Mouse (Mus musculus): Measurements from ENCODE around the gene Ldb2. TPM values are rescaled to one million over a fixed set of nuclear protein-coding genes. Genes with fewer than 3 reads are reported as not detected.
A peak's percentile ranks its signal among the peaks of the same experiment; 100 is the strongest.

Gene Ldb2
- polyA plus RNA-seq, 1 experiment, result not detected

GRCm38 (mm10) chr5:44759178-44759577, 40.3 kb downstream of the Ldb2 start:
- Histone ChIP-seq H3K27me3 (ENCODE audit: control insufficient read depth, insufficient read depth, low read length, poor library complexity, severe bottlenecking) (no peaks in the 10 kb centered on the region), H3K27ac (ENCODE audit: insufficient read depth, low read length) (no peak overlapping the region), H3K36me3 (ENCODE audit: control insufficient read depth, insufficient read depth, low read length, poor library complexity, severe bottlenecking) (no peaks in the 10 kb centered on the region), H3K9ac (ENCODE audit: low read depth, poor library complexity, severe bottlenecking) (no peak overlapping the region), H3K4me3 (ENCODE audit: low read depth, low read length) (no peak overlapping the region), H3K4me1 (ENCODE audit: control insufficient read depth, insufficient read depth, low read length) (no peaks in the 10 kb centered on the region), H3K9me3 (replicated peaks; ENCODE audit: control insufficient read depth, insufficient read depth, low read length, poor library complexity, severe bottlenecking) (no peaks in the 10 kb centered on the region)
- TF ChIP-seq POLR2A (IDR thresholded peaks at IDR 0.05; ENCODE audit: insufficient read depth, low read length) (no peak), CTCF (IDR thresholded peaks at IDR 0.05; ENCODE audit: low read depth, low read length) (no peak), EP300 (IDR thresholded peaks at IDR 0.05; ENCODE audit: insufficient read depth, low read depth, low read length) (no peak)

- Histone ChIP-seq H3K27me3 (ENCODE audit: control insufficient read depth, insufficient read depth, low read length, poor library complexity, severe bottlenecking) (no peaks in the 10 kb centered on the region), H3K9ac (ENCODE audit: low read depth, poor library complexity, severe bottlenecking) (no peak overlapping the region), H3K4me3 (ENCODE audit: low read depth, low read length) (no peak overlapping the region), H3K4me1 (ENCODE audit: control insufficient read depth, insufficient read depth, low read length) (peaks cover 2% of the 10 kb centered on the region), H3K36me3 (ENCODE audit: control insufficient read depth, insufficient read depth, low read length, poor library complexity, severe bottlenecking) (no peaks in the 10 kb centered on the region), H3K9me3 (replicated peaks; ENCODE audit: control insufficient read depth, insufficient read depth, low read length, poor library complexity, severe bottlenecking) (no peaks in the 10 kb centered on the region), H3K27ac (ENCODE audit: insufficient read depth, low read length) (peak overlapping the region; percentile 89)
- TF ChIP-seq CTCF (IDR thresholded peaks at IDR 0.05; ENCODE audit: low read depth, low read length), result no peak
- TF ChIP-seq POLR2A (IDR thresholded peaks at IDR 0.05; ENCODE audit: insufficient read depth, low read length), result no peak
- TF ChIP-seq EP300 (IDR thresholded peaks at IDR 0.05; ENCODE audit: insufficient read depth, low read depth, low read length), result no peak
These were observed 45.1 kb downstream of the Ldb2 start for GRCm38 (mm10) chr5:44754156-44754910.

- no peak for TF ChIP-seq POLR2A (IDR thresholded peaks at IDR 0.05; ENCODE audit: insufficient read depth, low read length)
- TF ChIP-seq CTCF (IDR thresholded peaks at IDR 0.05; ENCODE audit: low read depth, low read length), result no peak
- no peak for TF ChIP-seq EP300 (IDR thresholded peaks at IDR 0.05; ENCODE audit: insufficient read depth, low read depth, low read length)
- Histone ChIP-seq H3K9me3 (replicated peaks; ENCODE audit: control insufficient read depth, insufficient read depth, low read length, poor library complexity, severe bottlenecking) (no peaks in the 10 kb centered on the region), H3K27ac (ENCODE audit: insufficient read depth, low read length) (no peak overlapping the region), H3K4me3 (ENCODE audit: low read depth, low read length) (no peak overlapping the region), H3K9ac (ENCODE audit: low read depth, poor library complexity, severe bottlenecking) (no peak overlapping the region), H3K27me3 (ENCODE audit: control insufficient read depth, insufficient read depth, low read length, poor library complexity, severe bottlenecking) (no peaks in the 10 kb centered on the region), H3K36me3 (ENCODE audit: control insufficient read depth, insufficient read depth, low read length, poor library complexity, severe bottlenecking) (no peaks in the 10 kb centered on the region), H3K4me1 (ENCODE audit: control insufficient read depth, insufficient read depth, low read length) (no peaks in the 10 kb centered on the region)
These were observed 53.8 kb downstream of the Ldb2 start for GRCm38 (mm10) chr5:44745706-44746105.

- TF ChIP-seq EP300 (IDR thresholded peaks at IDR 0.05; ENCODE audit: insufficient read depth, low read depth, low read length) (no peak), CTCF (IDR thresholded peaks at IDR 0.05; ENCODE audit: low read depth, low read length) (no peak)
- H3K36me3 ChIP-seq (ENCODE audit: control insufficient read depth, insufficient read depth, low read length, poor library complexity, severe bottlenecking), result no peaks in the 10 kb centered on the region
- no peaks in the 10 kb centered on the region for H3K27me3 ChIP-seq (ENCODE audit: control insufficient read depth, insufficient read depth, low read length, poor library complexity, severe bottlenecking)
- H3K9ac ChIP-seq (ENCODE audit: low read depth, poor library complexity, severe bottlenecking), result no peak overlapping the region
- H3K27ac ChIP-seq (ENCODE audit: insufficient read depth, low read length), result no peak overlapping the region
- no peaks in the 10 kb centered on the region for H3K4me1 ChIP-seq (ENCODE audit: control insufficient read depth, insufficient read depth, low read length)
- no peaks in the 10 kb centered on the region for H3K9me3 ChIP-seq (replicated peaks; ENCODE audit: control insufficient read depth, insufficient read depth, low read length, poor library complexity, severe bottlenecking)
- H3K4me3 ChIP-seq (ENCODE audit: low read depth, low read length), result no peak overlapping the region
These were observed 63.1 kb downstream of the Ldb2 start for GRCm38 (mm10) chr5:44736366-44736765.

GRCm38 (mm10) chr5:44734131-44734723, 65.3 kb downstream of the Ldb2 start:
- no peak overlapping the region for H3K9ac ChIP-seq (ENCODE audit: low read depth, poor library complexity, severe bottlenecking)
- H3K36me3 ChIP-seq (ENCODE audit: control insufficient read depth, insufficient read depth, low read length, poor library complexity, severe bottlenecking), result no peaks in the 10 kb centered on the region
- H3K4me1 ChIP-seq (ENCODE audit: control insufficient read depth, insufficient read depth, low read length), result no peaks in the 10 kb centered on the region
- TF ChIP-seq EP300 (IDR thresholded peaks at IDR 0.05; ENCODE audit: insufficient read depth, low read depth, low read length), result no peak
- no peak for TF ChIP-seq CTCF (IDR thresholded peaks at IDR 0.05; ENCODE audit: low read depth, low read length)
- TF ChIP-seq POLR2A (IDR thresholded peaks at IDR 0.05; ENCODE audit: insufficient read depth, low read length), result no peak
- no peaks in the 10 kb centered on the region for H3K27me3 ChIP-seq (ENCODE audit: control insufficient read depth, insufficient read depth, low read length, poor library complexity, severe bottlenecking)
- no peaks in the 10 kb centered on the region for H3K9me3 ChIP-seq (replicated peaks; ENCODE audit: control insufficient read depth, insufficient read depth, low read length, poor library complexity, severe bottlenecking)
- no peak overlapping the region for H3K27ac ChIP-seq (ENCODE audit: insufficient read depth, low read length)
- no peak overlapping the region for H3K4me3 ChIP-seq (ENCODE audit: low read depth, low read length)

GRCm38 (mm10) chr5:44729646-44730310, 69.7 kb downstream of the Ldb2 start:
- TF ChIP-seq CTCF (IDR thresholded peaks at IDR 0.05; ENCODE audit: low read depth, low read length) (no peak), POLR2A (IDR thresholded peaks at IDR 0.05; ENCODE audit: insufficient read depth, low read length) (no peak), EP300 (IDR thresholded peaks at IDR 0.05; ENCODE audit: insufficient read depth, low read depth, low read length) (no peak)
- H3K36me3 ChIP-seq (ENCODE audit: control insufficient read depth, insufficient read depth, low read length, poor library complexity, severe bottlenecking), result no peaks in the 10 kb centered on the region
- H3K27me3 ChIP-seq (ENCODE audit: control insufficient read depth, insufficient read depth, low read length, poor library complexity, severe bottlenecking), result no peaks in the 10 kb centered on the region
- H3K4me3 ChIP-seq (ENCODE audit: low read depth, low read length), result no peak overlapping the region
- H3K4me1 ChIP-seq (ENCODE audit: control insufficient read depth, insufficient read depth, low read length), result no peaks in the 10 kb centered on the region
- no peak overlapping the region for H3K27ac ChIP-seq (ENCODE audit: insufficient read depth, low read length)
- no peak overlapping the region for H3K9ac ChIP-seq (ENCODE audit: low read depth, poor library complexity, severe bottlenecking)
- H3K9me3 ChIP-seq (replicated peaks; ENCODE audit: control insufficient read depth, insufficient read depth, low read length, poor library complexity, severe bottlenecking), result no peaks in the 10 kb centered on the region

Data from ES-Bruce4 (cell line).